Mouse (Mus musculus) heart, postnatal 0 days (tissue): ENCODE measurements at regions not wholly inside any gene's neighbourhood (a gene's known extent, or its start where the extent isn't known, plus 50 kb on each side); places are given as distances from the start of the nearest gene placed in this dataset.

Source experiments
- ATAC-seq: fragments of 200-750 bp; cut with Nextera tagmentation; 2 replicates; pipeline ENCODE4 v1.8.0; 2017; ENCODE audit warnings: low read depth, moderate number of reproducible peaks, moderate library complexity; ENCODE audit not compliant: insufficient read depth
- DNase-seq: peaks from one replicate; pipeline ENCODE4 v3.0.0-alpha.2; 2016; ENCODE audit warnings: low spot score
- H3K27ac ChIP-seq: fragments of 300-500 bp; sonication (generic); 2 replicates; pipeline ENCODE4 v1.5.1; 2014; ENCODE audit warnings: low read depth, mild to moderate bottlenecking
- H3K27me3 ChIP-seq: fragments of 300-500 bp; sonication (generic); 2 replicates; pipeline ENCODE4 v1.6.1; 2014; ENCODE audit warnings: low read length, mixed read lengths; ENCODE audit not compliant: control insufficient read depth, insufficient read depth
- H3K36me3 ChIP-seq: fragments of 300-500 bp; sonication (generic); replicated peaks from 2 replicates; pipeline ENCODE4 v1.6.1; 2014; ENCODE audit warnings: low read length, mixed read lengths; ENCODE audit not compliant: control insufficient read depth, insufficient read depth
- H3K4me1 ChIP-seq: fragments of 300-500 bp; sonication (generic); 2 replicates; pipeline ENCODE4 v1.6.1; 2014; ENCODE audit warnings: antibody characterized with exemption; ENCODE audit not compliant: control insufficient read depth, insufficient read depth
- H3K4me2 ChIP-seq: fragments of 300-500 bp; sonication (generic); 2 replicates; pipeline ENCODE4 v1.6.1; 2014; ENCODE audit warnings: low read depth, mild to moderate bottlenecking, low read length, moderate library complexity
- H3K4me3 ChIP-seq: fragments of 300-500 bp; sonication (generic); 2 replicates; pipeline ENCODE4 v1.5.1; 2014; ENCODE audit warnings: low read depth, low read length
- H3K9ac ChIP-seq: fragments of 300-500 bp; sonication (generic); replicated peaks from 2 replicates; pipeline ENCODE4 v1.6.1; 2014; ENCODE audit warnings: low read depth, low read length, mixed read lengths
- H3K9me3 ChIP-seq: fragments of 300-500 bp; sonication (generic); replicated peaks from 2 replicates; pipeline ENCODE4 v1.6.1; 2016; ENCODE audit warnings: low read length; ENCODE audit not compliant: control insufficient read depth
- CTCF ChIP-seq: IDR thresholded peaks from 2 replicates; pipeline ENCODE4 v1.5.1; 2016; ENCODE audit warnings: antibody characterized with exemption, control low read depth, low read depth
- EP300 ChIP-seq: IDR thresholded peaks from 2 replicates; pipeline ENCODE4 v1.6.1; 2016; ENCODE audit warnings: antibody characterized with exemption, low read depth
- WGBS: fragments of 180-500 bp; shearing (Covaris S2); extraction: QIAGEN DNeasy Blood & Tissue Kit; methylation state at CpG from one replicate; pipeline ENCODE4 v1.1.7; 2014; 5-methylcytosine and 5-hydroxymethylcytosine counted together

DNA sequence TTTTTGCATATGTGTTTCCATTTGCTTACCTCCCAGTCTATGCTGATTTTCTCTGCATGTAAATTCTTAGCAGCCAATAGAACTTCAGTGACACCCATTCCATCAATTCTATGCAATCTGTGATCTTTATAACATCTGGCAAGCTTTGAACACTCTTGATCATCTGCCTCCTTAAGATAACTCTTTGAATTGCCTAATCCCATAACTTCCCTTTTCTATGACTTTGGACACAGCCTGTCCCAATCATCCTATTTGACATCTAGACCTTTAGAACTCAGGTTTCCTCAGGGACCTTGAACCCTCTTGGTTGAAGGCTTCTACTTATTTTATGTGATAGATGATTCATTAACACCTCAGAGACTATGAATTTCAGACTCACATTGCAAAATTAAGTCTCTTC lies 1022.7 kb downstream of the Gsdmc2 start:
- DNase-seq (no peak), ATAC-seq (no peak)
- no peaks in the 10 kb centered on the region for H3K36me3 ChIP-seq
- H3K9ac ChIP-seq: no peak overlapping the region
- TF ChIP-seq EP300 (no peak), CTCF (no peak)
- H3K9me3 ChIP-seq: no peaks in the 10 kb centered on the region
- H3K27ac ChIP-seq: no peak overlapping the region
- no peak overlapping the region for H3K4me2 ChIP-seq
- H3K27me3 ChIP-seq: no peaks in the 10 kb centered on the region
- H3K4me3 ChIP-seq: no peak overlapping the region
- no peaks in the 10 kb centered on the region for H3K4me1 ChIP-seq

DNA sequence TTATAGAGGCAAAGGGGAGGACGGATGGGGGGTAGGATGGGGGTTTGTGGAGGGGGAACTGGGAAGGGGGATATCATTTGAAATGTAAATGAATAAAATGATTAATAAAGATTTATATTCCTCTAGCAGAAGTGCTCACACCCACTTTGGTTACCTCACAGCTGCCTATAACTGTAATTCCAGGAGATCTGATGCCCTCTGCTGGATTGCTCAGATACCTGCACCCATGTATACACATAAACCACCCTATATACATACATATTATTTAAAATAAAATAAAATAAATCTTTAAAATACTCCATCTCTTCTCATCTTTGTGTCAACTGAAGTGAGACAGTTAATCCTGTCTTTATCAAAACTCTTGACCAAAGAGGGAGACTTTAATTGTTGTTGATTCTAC lies 1031.9 kb downstream of the Gsdmc2 start:
- Histone ChIP-seq H3K9ac (no peak overlapping the region), H3K36me3 (no peaks in the 10 kb centered on the region), H3K4me2 (no peak overlapping the region), H3K27me3 (no peaks in the 10 kb centered on the region), H3K4me1 (no peaks in the 10 kb centered on the region), H3K27ac (no peak overlapping the region), H3K9me3 (no peaks in the 10 kb centered on the region), H3K4me3 (no peak overlapping the region)
- ATAC-seq (no peak), DNase-seq (no peak)
- TF ChIP-seq CTCF (no peak), EP300 (no peak)
- 79% methylated on average over 1 of the region's 1 CpGs for WGBS

DNA sequence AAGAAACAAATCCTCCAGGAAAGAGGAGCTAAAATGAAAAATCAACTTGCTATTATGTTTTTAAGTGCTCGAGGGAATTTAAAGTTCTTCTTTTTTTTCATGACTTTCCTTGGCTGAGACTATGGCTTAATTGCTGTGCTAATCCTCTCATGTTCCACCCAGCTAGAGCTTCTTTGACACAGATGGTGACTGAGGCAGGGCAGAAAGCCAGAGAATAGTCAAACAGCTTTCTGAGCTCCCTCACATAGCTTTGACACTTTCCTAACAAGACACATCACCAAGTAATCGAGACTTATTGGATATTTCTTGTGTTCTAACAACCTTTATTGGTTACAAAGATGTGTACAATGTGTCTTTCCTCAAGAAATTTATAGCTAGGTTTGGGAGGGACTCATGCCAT lies 1033.0 kb downstream of the Gsdmc2 start:
- WGBS: 64% methylated on average over 2 of the region's 2 CpGs
- no peaks in the 10 kb centered on the region for H3K4me1 ChIP-seq
- H3K4me2 ChIP-seq: no peak overlapping the region
- H3K9me3 ChIP-seq: no peaks in the 10 kb centered on the region
- H3K4me3 ChIP-seq: no peak overlapping the region
- DNase-seq (no peak), ATAC-seq (no peak)
- no peaks in the 10 kb centered on the region for H3K36me3 ChIP-seq
- TF ChIP-seq EP300 (no peak), CTCF (no peak)
- H3K27ac ChIP-seq: no peak overlapping the region
- H3K9ac ChIP-seq: no peak overlapping the region
- no peaks in the 10 kb centered on the region for H3K27me3 ChIP-seq

DNA sequence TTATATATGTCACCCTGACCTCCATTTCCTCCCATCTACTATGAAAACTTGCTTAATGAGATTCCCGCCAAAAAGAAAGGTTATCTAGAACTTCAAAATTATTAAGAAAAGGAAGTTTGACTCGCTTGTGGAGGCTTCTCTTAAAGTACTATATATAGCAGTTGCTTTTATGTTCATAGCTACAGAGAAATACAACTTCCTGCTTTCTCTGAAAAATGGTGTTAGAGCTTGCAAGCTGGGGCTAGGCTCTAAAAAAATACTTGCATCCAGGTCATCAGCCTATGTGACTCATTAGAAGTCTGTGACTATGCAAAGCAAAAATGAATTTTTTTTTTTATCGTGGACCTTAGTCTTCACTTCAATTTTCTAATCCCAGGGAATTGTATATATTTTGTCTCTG lies 1035.7 kb downstream of the Gsdmc2 start:
- Histone ChIP-seq H3K27me3 (no peaks in the 10 kb centered on the region), H3K4me3 (no peak overlapping the region), H3K9me3 (no peaks in the 10 kb centered on the region), H3K36me3 (no peaks in the 10 kb centered on the region), H3K4me2 (no peak overlapping the region), H3K9ac (no peak overlapping the region), H3K4me1 (no peaks in the 10 kb centered on the region), H3K27ac (no peak overlapping the region)
- TF ChIP-seq CTCF: no peak
- no peak for TF ChIP-seq EP300
- DNase-seq: no peak
- ATAC-seq: no peak
- whole genome bisulfite sequencing: 65% methylated on average over 3 of the region's 3 CpGs

DNA sequence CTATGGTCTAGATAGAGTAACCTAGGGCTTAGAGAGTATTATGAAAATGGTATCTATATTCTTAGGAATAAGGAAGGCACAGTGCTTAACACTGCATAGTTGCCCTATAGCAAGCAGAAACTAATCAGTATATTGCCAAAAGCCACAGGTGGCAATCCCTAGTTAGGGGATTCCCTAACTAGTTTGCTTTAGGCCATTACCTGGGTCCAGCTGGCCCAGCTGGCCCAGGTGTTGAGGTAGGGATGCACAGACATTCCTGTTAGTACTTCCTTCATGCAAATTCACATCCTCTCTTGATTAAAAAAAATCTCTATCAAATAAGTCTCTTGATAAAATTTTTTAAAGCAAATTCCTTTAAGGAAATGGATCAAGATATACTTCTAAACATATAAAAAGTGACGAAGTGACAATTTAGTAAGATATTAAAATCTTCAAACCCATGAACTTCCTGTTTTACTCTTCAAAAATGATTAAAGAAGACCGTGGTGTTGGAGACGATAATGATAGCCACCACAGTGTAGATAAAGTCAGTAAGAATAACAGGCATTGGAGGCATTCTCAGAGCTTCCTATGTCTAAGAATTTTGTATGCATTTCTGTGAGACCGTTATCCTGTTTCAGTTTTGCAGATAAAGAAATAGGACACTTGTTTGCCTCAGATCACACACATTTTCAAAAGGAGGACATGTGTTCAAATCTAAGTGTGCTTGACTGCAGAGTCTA lies 1036.7 kb downstream of the Gsdmc2 start:
- Histone ChIP-seq H3K27me3 (no peaks in the 10 kb centered on the region), H3K9me3 (no peaks in the 10 kb centered on the region), H3K4me1 (no peaks in the 10 kb centered on the region), H3K27ac (no peak overlapping the region), H3K4me3 (no peak overlapping the region), H3K9ac (no peak overlapping the region), H3K36me3 (no peaks in the 10 kb centered on the region), H3K4me2 (no peak overlapping the region)
- no peak for DNase-seq
- 64% methylated on average over 4 of the region's 4 CpGs for WGBS
- TF ChIP-seq EP300 (no peak), CTCF (no peak)
- no peak for ATAC-seq

DNA sequence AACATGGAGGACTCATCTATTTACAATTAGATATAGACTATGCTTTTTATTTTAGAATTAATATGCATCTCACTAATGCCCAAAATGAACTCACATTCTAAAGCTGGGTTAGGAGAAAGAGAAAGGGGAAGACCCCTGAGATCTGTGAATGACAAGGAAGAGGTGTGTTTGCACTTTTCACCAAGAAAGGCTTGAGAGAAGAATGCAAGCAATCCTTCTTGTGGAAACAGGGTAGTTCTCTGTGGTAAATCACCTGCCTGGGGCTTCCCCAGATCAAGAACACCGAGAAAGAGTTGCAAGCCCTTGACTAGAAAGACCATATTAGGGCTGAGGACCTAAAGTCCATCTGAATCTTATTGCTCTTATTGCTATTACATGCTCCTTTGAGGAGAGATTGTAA lies 1037.6 kb downstream of the Gsdmc2 start:
- H3K9ac ChIP-seq: no peak overlapping the region
- DNase-seq (no peak), ATAC-seq (no peak)
- no peaks in the 10 kb centered on the region for H3K9me3 ChIP-seq
- no peak overlapping the region for H3K4me2 ChIP-seq
- WGBS: 79% methylated on average over 1 of the region's 1 CpGs
- no peak overlapping the region for H3K4me3 ChIP-seq
- no peaks in the 10 kb centered on the region for H3K4me1 ChIP-seq
- no peak overlapping the region for H3K27ac ChIP-seq
- TF ChIP-seq CTCF (no peak), EP300 (no peak)
- H3K27me3 ChIP-seq: no peaks in the 10 kb centered on the region
- H3K36me3 ChIP-seq: no peaks in the 10 kb centered on the region
